ENCODE assay signal across 29 mouse cellular contexts in the genomic region with DNA sequence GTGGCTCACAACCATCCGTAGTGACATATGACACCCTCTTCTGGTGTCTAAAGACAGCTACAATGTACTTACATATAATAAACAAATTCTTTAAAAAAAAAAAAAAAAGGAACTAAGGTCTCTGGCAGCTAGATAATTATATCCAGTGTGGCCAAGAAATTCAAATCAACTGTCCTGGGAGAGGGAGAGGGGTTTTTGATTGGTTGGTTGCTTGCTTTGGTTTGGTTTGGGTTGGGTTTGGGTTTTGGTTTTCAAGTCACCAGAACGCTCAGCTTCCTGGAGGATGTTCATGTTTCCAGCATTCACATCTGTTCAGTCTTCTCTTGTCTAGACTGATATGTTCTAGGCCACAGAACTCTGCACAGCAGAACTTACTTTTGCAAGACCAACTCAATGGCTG. TPM values are rescaled to one million over a fixed set of nuclear protein-coding genes. Genes with fewer than 3 reads are reported as not detected.
DNase-seq lines count a peak whose midpoint lies in the region; TF ChIP-seq lines count a peak whose summit lies in the region.
"Had no signal": no experiment of that assay in that cellular context is flagged by ENCODE, and none has a peak within 500 bp of the region (broad histone marks: within the 10 kb centered on the region; RNA-seq: fewer than 3 reads in every experiment).

No protein-coding gene starts in this region.

- H3K79me2 ChIP-seq in CH12.LX (replicated peaks; ENCODE audit: control insufficient read depth, extremely low read depth, insufficient read depth, poor library complexity, severe bottlenecking): no peaks in the 10 kb centered on the region

- TF ChIP-seq RAD21 in CH12.LX (IDR thresholded peaks at IDR 0.05; ENCODE audit: low read depth, low read length): no peak

- H3K9ac ChIP-seq in CH12.LX (ENCODE audit: insufficient read depth, low read depth): no peak overlapping the region
- H3K9ac ChIP-seq: embryonic facial prominence, embryonic 13.5 days; embryonic facial prominence, embryonic 15.5 days; forebrain, embryonic 13.5 days; forebrain, embryonic 15.5 days; forebrain, postnatal 0 days had no signal

- H3K4me1 ChIP-seq in CH12.LX (ENCODE audit: control insufficient read depth in 1 of 2, insufficient read depth in 2 of 2): peaks cover 3 to 39% of the 10 kb centered on the region in 2 experiments; a peak in 3 of 4 replicates
- H3K4me1 ChIP-seq in forebrain, embryonic 10.5 days: no peaks in the 10 kb centered on the region
- H3K4me1 ChIP-seq: embryonic facial prominence, embryonic 13.5 days; embryonic facial prominence, embryonic 15.5 days; forebrain, embryonic 13.5 days; forebrain, embryonic 15.5 days had no signal

- DNase-seq in spleen, postnatal 36 days (ENCODE audit: low spot score in 2 of 2): peak; percentile 43 to 49
- DNase-seq in spleen, postnatal 14 days (ENCODE audit: low spot score in 2 of 2): no peak
- DNase-seq in CH12.LX (ENCODE audit: extremely low read depth): peak; percentile 71
- DNase-seq in MEL-GATA-1-ER (ENCODE audit: extremely low read depth, low read depth): peak; percentile 34
- DNase-seq in left cerebral cortex, adult 11 months (ENCODE audit: low spot score): no peak
- no peak for DNase-seq in right cerebral cortex, postnatal 36 days (ENCODE audit: low spot score in 2 of 2)
- DNase-seq in forebrain, embryonic 10.5 days (ENCODE audit: extremely low spot score, low spot score): no peak
- DNase-seq: adrenal gland, adult 2 months; adrenal gland, postnatal 10 days; adrenal gland, postnatal 25 days; cerebellum, adult 11 months; cerebellum, adult 18-20 months; cerebellum, adult 8-10 months; cerebellum, adult 9-11 months; cerebellum, postnatal 14 days; cerebellum, postnatal 36 days; embryo, embryonic 11 days; forebrain, postnatal 0 days had no signal

- dilution Hi-C loops in CH12.LX (cut with MboI; ENCODE audit: extremely low pct_ligation_motif_present, extremely low pct_unique_long_range_greater_than_20kb, low sequenced_read_pairs): no loop called here

- H3K36me3 ChIP-seq in CH12.LX (replicated peaks in 1 of 2; ENCODE audit: control insufficient read depth in 1 of 2, insufficient read depth in 1 of 2, low read length in 1 of 2): no peaks in the 10 kb centered on the region
- H3K36me3 ChIP-seq in forebrain, embryonic 10.5 days (replicated peaks): no peaks in the 10 kb centered on the region
- H3K36me3 ChIP-seq: embryonic facial prominence, embryonic 13.5 days; embryonic facial prominence, embryonic 15.5 days; forebrain, embryonic 15.5 days had no signal

- no peak overlapping the region for H3K4me3 ChIP-seq in CH12.LX (replicated peaks in 1 of 3; ENCODE audit: low read depth in 2 of 3, low read length in 2 of 3, poor library complexity in 1 of 3)
- H3K4me3 ChIP-seq in forebrain, embryonic 10.5 days: no peak overlapping the region
- H3K4me3 ChIP-seq: embryonic facial prominence, embryonic 13.5 days; embryonic facial prominence, embryonic 15.5 days; erythroblast, embryonic 14.5 days; forebrain, embryonic 13.5 days; forebrain, embryonic 15.5 days had no signal

- H3K27ac ChIP-seq in CH12.LX (ENCODE audit: insufficient read depth, low read depth): no peak overlapping the region
- no peak overlapping the region for H3K27ac ChIP-seq in forebrain, embryonic 10.5 days
- H3K27ac ChIP-seq: embryonic facial prominence, embryonic 13.5 days; embryonic facial prominence, embryonic 15.5 days; forebrain, embryonic 13.5 days; forebrain, embryonic 15.5 days had no signal

- no peaks in the 10 kb centered on the region for H3K27me3 ChIP-seq in CH12.LX (replicated peaks)
- H3K27me3 ChIP-seq in forebrain, embryonic 10.5 days (ENCODE audit: poor library complexity, severe bottlenecking): no peaks in the 10 kb centered on the region
- H3K27me3 ChIP-seq: embryonic facial prominence, embryonic 13.5 days; embryonic facial prominence, embryonic 15.5 days; forebrain, embryonic 13.5 days; forebrain, embryonic 15.5 days had no signal

- no peak for TF ChIP-seq CTCF in CH12.LX (conservative IDR thresholded peaks at IDR 0.05 in 1 of 2, IDR thresholded peaks at IDR 0.05 in 1 of 2; ENCODE audit: low read depth in 2 of 2, low read length in 2 of 2)

- WGBS in forebrain, embryonic 10.5 days: 90% methylated on average over 2 of the region's 2 CpGs

- TF ChIP-seq POLR2A in CH12.LX (IDR thresholded peaks at IDR 0.05; ENCODE audit: low read depth, low read length): no peak

- H3K9me3 ChIP-seq in CH12.LX (replicated peaks; ENCODE audit: low read length): peaks cover 5% of the 10 kb centered on the region
- H3K9me3 ChIP-seq in forebrain, embryonic 10.5 days: no peaks in the 10 kb centered on the region
- H3K9me3 ChIP-seq: embryonic facial prominence, embryonic 13.5 days; embryonic facial prominence, embryonic 15.5 days; forebrain, embryonic 13.5 days; forebrain, embryonic 15.5 days had no signal

- no peak overlapping the region for H3K4me2 ChIP-seq in CH12.LX (ENCODE audit: insufficient read depth, low read depth, poor library complexity, severe bottlenecking)
- H3K4me2 ChIP-seq: embryonic facial prominence, embryonic 13.5 days; embryonic facial prominence, embryonic 15.5 days; forebrain, embryonic 13.5 days; forebrain, embryonic 15.5 days had no signal

- in situ Hi-C loops in CH12.LX (cut with MboI; ENCODE audit: low pct_ligation_motif_present, low pct_unique_long_range_greater_than_20kb, low sequenced_read_pairs): no loop called here

- no peak; the same call in 1 of the 2 replicates for TF ChIP-seq EP300 in CH12.LX (IDR thresholded peaks at IDR 0.05; ENCODE audit: low read length)

TF ChIP-seq in CH12.LX, 34 proteins besides CTCF, POLR2A, EP300 and RAD21:
- TF ChIP-seq MXI1 (IDR thresholded peaks at IDR 0.05; ENCODE audit: low read depth, low read length) (no peak), ZNF384 (IDR thresholded peaks at IDR 0.05; ENCODE audit: low read depth, low read length) (peak; percentile 63)

RNA-seq across cellular contexts. Expression of a gene that starts 5.8 kb away (rescaled TPM):
- total RNA-seq in CH12.LX (2012; rRNA removed): 0.25 and 0.38 TPM in 2 replicates
- 1.7 and 2.2 TPM in 2 replicates for total RNA-seq in CH12.LX (2014; rRNA removed)
- polyA plus RNA-seq in CH12.LX (2012; ENCODE audit: insufficient read length, low read depth): 1.9 and 3.3 TPM in 2 replicates
- not detected in 2 replicates for polyA plus RNA-seq in forebrain, embryonic 10.5 days (2016; fragmentation: Nextera tagmentation; extraction: Ambion mirVana)
- total RNA-seq: adrenal gland, adult 2 months; adrenal gland, postnatal 10 days; adrenal gland, postnatal 25 days; adrenal gland, postnatal 4 days; common myeloid progenitor, adult 5-6 weeks had no signal
- polyA plus RNA-seq: adrenal gland, adult 2 months; brain, embryonic 14.5 days; CD4-positive, CD25-positive, alpha-beta regulatory T cell, adult 4 months; embryonic facial prominence, embryonic 11.5 days; embryonic facial prominence, embryonic 13.5 days; erythroblast, embryonic 14.5 days; forebrain, embryonic 11.5 days; forebrain, embryonic 13.5 days; forebrain, embryonic 15.5 days had no signal

RNA-seq across cellular contexts. Expression of a gene that starts 30.2 kb away (rescaled TPM):
- total RNA-seq in CH12.LX (2012; rRNA removed) (24.4 and 32.4 TPM in 2 replicates), CH12.LX (2014; rRNA removed) (33.1 and 34.1 TPM in 2 replicates)
- 24.8 and 28.2 TPM in 2 replicates for polyA plus RNA-seq in CH12.LX (2012; ENCODE audit: insufficient read length, low read depth)
- 59.7 and 59.9 TPM in 2 replicates for polyA plus RNA-seq in forebrain, embryonic 10.5 days (2016; fragmentation: Nextera tagmentation; extraction: Ambion mirVana)

RNA-seq across cellular contexts. Expression of a gene that starts 50.6 kb away (rescaled TPM):
- total RNA-seq in CH12.LX (2012; rRNA removed) (0.50 and 0.51 TPM in 2 replicates), CH12.LX (2014; rRNA removed) (0.54 and 0.81 TPM in 2 replicates)
- polyA plus RNA-seq in CH12.LX (2012; ENCODE audit: insufficient read length, low read depth): 1.0 and 1.1 TPM in 2 replicates
- 0.15 and 0.35 TPM in 2 replicates for polyA plus RNA-seq in forebrain, embryonic 10.5 days (2016; fragmentation: Nextera tagmentation; extraction: Ambion mirVana)
- polyA plus RNA-seq: erythroblast, embryonic 14.5 days had no signal

Comparison
In these comparisons a context has a peak if more than half of its experiments do, and no peak if none do; other contexts are left out.
1. DNase-seq: peak in spleen, postnatal 36 days (2 of 2), CH12.LX (single experiment) and MEL-GATA-1-ER (single experiment); none in spleen, postnatal 14 days (0 of 2), left cerebral cortex, adult 11 months (single experiment), right cerebral cortex, postnatal 36 days (0 of 2) and forebrain, embryonic 10.5 days (single experiment).